Mouse (Mus musculus) gastrocnemius, adult 8-10 months (tissue): ENCODE results near the gene Slc25a44. TPM values are rescaled to one million over a fixed set of nuclear protein-coding genes. Genes with fewer than 3 reads are reported as not detected.
"Not testable (repeated sequence)": the region's sequence is repeated elsewhere in the genome, so short reads cannot be mapped to it uniquely, and the experiment has no call there.

Experiments used
- DNase-seq, 2 experiments: peaks; one replicate each; pipeline ENCODE4 v3.0.0; 2022; ENCODE audit warnings: low spot score in 2 of 2
- total RNA-seq, 4 experiments: library from RNA; stranded (reverse); gene quantifications; 2 replicates each; pipeline ENCODE4 v1.2.4; 2022

The Slc25a44 gene
- total RNA-seq, 4 experiments from 2014 or later = 19.5 to 22.4 (median 21.5) TPM

- no peak for DNase-seq
These were observed 25.6 kb upstream of the Slc25a44 start for GRCm38 (mm10) chr3:88450379-88451131.

DNA sequence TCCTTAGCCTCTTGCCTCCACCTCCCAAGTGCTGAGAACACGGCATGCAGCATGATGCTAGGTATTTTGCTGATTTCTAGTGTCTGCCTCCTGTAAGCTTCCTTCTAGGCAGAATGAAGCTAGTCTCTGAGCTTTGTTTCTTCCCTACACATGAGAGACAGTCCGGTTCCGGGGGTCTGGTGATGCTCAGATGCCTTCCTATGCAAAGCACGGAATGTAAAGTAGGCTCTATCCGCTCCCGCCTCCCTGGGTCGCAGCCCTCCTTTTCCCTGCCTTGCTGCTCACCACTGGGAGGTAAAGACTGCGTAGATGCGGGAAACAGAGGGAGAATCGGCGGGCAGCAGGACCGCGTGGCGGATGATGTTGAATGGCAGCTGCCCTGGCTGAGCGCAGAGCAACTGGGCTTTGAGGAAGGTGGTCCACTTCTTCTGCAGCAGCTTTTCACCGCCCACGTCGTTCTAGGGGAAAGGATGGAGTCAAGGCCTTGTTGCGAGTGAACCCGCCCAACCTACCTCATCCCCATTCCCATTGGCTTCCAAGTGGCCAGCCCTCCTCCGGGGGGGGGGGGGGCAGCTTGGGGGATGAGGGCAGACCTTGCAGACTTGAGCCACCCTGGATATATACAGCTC lies 24.6 kb upstream of the Slc25a44 start:
- no peak for DNase-seq

- DNase-seq = no peak
These were observed 23.5 kb upstream of the Slc25a44 start for GRCm38 (mm10) chr3:88448443-88448842.

DNA sequence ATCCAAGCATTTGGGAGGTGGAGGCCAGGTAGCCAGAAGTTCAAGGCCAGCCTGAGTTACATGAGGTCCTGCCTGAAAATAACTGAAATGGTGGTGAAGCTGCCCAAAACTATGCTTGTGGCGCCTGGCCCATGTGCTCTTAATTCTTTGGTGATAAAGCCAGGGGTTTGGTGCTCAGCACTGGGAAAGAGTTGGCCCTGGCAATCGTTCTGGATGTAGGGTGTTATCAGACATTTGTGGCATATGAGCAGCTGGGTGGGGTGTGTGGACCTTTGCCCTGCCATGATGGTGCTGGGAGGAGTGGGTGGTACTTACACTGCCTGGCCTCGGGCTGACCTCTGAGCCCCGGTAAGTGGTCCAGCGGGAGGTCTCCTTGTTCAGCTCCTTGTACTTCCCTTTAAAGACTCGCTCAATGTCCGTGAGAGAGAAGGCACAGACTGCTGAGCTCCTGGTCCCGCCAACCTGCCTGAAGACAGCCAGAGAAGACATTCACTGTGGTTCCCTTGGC lies 22.8 kb upstream of the Slc25a44 start:
- no peak for DNase-seq

DNA sequence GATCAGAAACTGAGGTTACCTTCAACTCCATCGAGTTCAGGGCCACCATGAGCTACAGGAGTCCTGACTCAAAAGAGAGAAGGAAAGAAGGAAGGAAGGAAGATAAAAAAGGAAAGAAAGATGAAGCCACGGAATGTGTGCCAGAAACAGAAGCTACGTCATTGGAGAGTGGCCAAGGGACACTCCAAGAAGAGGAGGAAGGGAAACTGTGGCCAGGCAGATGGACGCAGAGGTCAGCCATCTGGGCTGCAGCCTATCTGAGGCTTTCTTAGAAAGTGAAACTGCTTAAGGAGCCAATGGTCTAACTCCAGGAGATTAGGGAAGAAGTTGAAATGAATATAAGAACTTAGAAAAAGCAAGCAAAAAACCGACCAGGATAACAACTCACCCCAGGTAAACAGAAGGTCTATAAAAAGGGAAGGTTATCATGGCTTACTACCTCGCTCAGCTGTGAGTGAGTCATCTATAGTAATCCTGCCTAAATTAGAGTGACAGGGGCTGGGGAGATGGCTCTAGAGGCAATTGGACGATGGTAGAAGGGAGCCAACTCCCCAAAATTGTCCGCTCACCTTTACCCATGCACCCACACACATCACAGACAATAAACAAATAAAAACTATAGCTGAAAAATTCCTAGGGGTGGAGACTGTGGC lies 21.7 kb upstream of the Slc25a44 start:
- no peak for DNase-seq

GRCm38 (mm10) chr3:88442888-88443287 lies 17.9 kb upstream of the Slc25a44 start:
- DNase-seq = no peak

- no peak for DNase-seq
These were observed 17.5 kb upstream of the Slc25a44 start for GRCm38 (mm10) chr3:88442488-88442887.

DNA sequence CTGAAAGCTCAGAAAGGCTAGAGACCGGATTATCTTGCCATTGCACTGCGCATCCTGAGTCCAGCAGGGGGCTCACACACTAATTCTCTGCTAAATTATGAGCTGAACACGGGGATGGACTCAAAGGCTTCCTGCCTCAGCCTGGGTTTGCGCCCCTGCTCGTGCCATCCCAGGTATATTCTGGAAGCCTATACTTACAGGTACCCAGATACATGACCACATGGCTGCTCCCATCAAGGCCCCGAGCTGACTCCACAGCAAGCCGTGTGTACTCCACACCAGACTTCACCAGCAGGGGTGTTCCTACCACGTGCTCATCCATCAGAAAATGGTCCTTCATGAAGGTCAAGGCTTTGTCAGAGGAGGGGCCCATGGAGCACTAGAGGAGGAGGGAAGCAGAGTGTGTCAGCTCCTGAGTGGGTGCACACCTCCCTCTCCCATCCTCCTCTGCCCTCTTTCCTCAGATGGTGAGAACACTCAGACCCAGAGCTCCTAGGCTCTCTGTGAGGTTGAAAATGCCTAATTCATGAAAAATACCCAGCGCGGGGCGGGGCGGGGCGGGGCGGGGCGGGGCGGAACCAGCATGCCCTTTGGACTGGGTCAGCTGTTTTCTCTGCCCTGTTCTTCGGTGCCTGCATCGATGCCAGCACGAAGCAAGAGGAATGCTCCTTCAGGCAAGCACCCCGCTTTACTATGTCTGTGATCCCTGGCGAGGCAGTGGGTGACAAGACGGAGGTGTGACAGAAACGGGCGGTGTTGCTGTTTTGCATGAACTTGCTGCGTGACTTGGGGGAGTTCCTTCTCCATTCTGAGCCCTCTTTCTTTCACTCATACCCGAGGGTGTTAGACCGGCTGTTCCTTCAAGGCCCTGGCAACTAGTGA lies 15.8 kb upstream of the Slc25a44 start:
- DNase-seq = no peak

DNA sequence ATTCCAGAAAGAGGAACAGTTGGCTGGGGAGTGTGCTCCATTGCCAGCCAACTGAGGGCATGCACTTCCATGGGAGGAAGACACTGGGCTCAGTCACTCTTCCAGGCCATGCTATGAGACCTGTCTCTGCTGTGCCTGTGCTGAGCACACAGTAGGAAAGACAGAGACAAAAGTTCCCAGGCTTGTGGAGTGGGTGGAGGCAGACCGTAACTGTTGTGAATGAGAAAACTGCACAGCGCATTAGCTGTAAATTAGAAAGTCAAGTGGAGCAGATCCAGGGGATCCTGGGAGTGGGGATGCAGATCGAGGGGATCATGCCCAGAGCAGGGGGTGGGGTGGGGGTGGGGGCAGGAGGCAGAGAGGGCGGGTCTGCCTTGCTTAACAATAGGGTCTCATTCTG lies 14.6 kb upstream of the Slc25a44 start:
- no peak for DNase-seq

DNA sequence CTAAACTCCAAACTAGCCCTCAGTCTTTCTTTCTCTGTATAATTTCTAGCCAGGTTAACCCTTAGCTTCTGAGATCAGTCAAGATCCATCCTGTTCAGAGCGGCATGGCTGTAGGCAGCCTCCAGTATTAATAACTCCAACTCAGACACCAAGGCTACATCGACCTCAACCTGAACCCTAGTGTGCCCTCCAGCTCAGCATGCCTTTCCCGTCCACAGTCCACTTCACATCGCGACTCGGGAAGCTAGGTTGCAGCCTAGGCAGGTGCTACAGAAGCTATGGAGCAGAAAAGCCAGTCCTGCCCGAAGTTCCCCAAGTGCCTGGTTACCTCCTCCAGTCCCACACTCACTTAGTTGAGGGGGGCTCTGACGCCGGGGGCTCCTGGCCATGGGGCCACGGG lies 12.5 kb upstream of the Slc25a44 start:
- no peak for DNase-seq

GRCm38 (mm10) chr3:88436395-88437201 lies 11.7 kb upstream of the Slc25a44 start:
- DNase-seq = peak; percentile 38 to 40

DNA sequence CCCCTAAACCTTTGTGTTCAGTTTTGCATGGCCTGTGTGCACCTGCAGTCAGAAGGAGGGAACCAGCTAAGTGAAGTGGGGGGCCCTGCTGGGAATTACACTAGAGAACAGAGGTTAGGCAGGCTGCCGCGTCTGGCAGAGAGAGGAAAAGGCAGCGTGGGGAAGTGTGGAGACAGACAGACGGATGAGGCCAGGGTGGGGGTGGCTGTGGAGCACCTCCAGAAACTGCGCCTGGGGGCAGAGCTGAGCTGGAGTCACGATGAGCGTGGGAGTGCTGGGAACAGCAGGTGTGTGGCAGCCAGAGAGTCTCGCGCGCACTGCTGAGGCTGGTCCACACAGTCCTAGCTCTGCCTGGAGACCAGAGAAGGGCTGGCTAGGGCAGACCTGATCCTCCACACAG lies 10.6 kb upstream of the Slc25a44 start:
- no peak for DNase-seq

GRCm38 (mm10) chr3:88428639-88429038 lies 3.7 kb upstream of the Slc25a44 start:
- DNase-seq = not testable (repeated sequence)

- no peak for DNase-seq
These were observed 2.5 kb upstream of the Slc25a44 start for GRCm38 (mm10) chr3:88427342-88427905.

DNA sequence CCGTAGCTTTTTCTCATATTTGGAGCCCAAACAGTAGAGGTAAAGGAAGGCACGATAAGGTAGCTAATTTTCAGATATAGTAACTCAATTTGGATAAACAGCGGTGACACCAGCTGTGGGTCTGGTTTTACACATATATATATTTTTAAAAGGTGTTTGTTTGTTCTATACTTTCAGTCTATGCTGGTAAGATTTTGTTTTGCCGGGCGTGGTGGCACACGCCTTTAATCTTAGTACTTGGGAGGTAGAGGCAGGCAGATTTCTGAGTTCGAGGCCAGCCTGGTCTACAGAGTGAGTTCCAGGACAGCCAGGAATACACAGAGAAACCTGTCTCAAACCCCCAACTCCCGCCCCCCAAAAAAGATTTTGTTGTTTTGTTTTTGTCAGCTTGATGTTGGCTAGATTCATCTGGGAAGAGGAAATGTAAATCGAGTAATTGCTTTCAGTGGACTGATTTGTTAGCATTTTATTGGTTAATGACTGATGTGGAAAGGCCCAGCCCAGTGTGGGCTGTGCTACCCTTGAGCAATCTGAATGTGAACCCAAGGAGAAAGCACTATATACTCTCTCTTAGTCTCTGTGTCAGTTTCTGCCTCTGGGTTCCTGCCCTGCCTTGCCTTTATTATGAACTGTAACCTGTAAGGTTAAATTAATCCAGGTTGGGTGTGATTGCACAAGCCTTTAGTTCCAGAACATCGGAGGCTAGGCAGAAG lies 925 bp upstream of the Slc25a44 start:
- no peak for DNase-seq

DNA sequence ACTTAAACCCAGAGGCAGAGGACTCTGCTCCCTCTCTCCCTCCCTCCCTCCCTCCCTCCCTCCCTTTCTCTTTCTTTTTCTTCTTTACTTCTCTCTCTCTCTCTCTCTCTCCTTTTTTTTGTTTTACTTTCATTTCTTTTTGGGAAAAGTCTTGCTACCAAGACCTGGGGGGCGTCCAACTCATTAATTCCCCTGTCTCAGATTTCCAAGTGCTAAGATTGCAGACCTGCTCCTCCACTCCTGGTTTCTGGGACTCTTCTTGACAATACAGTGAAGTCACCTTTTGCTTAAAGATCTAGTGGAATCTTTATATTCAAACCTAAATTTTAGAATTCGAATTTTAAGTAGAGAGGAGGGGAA lies 371 bp upstream of the Slc25a44 start:
- DNase-seq = no peak

DNA sequence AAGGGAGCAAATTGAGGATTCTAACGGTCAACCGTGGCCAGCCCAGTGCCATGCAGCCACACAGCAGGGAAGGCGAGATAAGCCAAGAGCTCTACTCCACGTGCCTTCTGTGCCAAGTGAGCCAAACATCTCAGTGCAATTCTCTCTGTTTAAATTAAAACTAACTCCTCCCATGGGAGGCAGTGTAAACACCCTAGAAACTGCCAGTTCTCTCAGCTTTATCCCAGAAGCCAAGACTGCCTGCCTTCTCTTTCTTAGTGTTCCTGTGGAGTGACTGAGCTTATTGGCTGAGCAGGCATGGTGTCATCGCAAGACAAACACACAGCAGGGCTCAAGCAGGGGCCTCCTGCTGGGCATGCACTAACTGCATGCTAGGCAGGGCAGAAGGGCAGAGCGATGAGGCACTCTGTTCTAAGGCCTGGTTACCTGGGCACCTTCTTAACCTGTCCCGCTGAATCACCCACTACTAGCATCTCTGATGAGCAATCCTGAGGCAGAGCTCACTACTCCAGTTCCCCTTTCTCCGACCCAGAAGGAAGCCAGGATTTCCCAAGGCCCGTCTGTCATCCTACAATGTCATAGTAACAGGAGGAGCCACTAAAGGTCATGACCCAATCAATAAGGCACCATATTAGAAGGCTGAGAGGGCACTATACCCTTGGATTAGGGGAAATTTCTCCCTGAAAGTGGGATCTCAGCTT lies 2.8 kb downstream of the Slc25a44 start:
- no peak for DNase-seq

GRCm38 (mm10) chr3:88420771-88421170 lies 4.2 kb downstream of the Slc25a44 start:
- no peak for DNase-seq

DNA sequence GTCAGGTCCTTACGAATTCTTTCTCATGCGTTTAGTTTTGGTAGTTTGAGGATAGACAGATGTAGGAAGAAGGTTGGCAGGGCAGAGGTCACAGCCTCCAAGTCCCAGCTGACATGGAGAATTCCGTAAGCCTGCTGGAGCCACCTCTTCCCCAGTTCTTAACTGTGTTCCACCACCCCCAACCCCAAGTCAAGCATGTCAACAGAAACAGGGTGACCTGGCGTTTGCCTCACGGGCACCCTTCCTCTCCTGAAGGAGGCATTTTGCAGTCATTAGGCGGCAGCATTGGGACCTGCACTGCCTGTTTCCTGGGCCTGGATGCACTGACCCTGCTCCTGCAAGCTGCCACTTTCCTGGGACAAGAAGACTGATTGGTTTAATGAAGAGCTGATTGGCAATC lies 6.9 kb downstream of the Slc25a44 start:
- no peak for DNase-seq
